Mouse (Mus musculus) lung, postnatal 36 days (tissue): ENCODE results near the gene Tmem269.
A peak's percentile ranks its signal among the peaks of the same experiment; 100 is the strongest.

Source experiments
- DNase-seq: peaks from one replicate; pipeline ENCODE4 v3.0.0; 2022; ENCODE audit warnings: mixed read lengths

Tmem269 gene

GRCm38 (mm10) chr4:119234348-119234747 lies 16.3 kb upstream of the Tmem269 start:
- DNase-seq = no peak

- peak; percentile 45 for DNase-seq
Observed at GRCm38 (mm10) chr4:119233256-119233901, 15.4 kb upstream of the Tmem269 start.

GRCm38 (mm10) chr4:119232410-119233255 lies 14.6 kb upstream of the Tmem269 start, which contains the start of the genes AU022252 and P3h1:
Gene AU022252, minus strand, starts transcription at chr4:119232712.
Gene P3h1, plus strand, starts transcription at chr4:119232915.
- peak; percentile 100 for DNase-seq

GRCm38 (mm10) chr4:119226751-119227150 lies 8.7 kb upstream of the Tmem269 start:
- DNase-seq = no peak

GRCm38 (mm10) chr4:119225719-119226118 lies 7.7 kb upstream of the Tmem269 start:
- DNase-seq = no peak

GRCm38 (mm10) chr4:119224534-119224933 lies 6.5 kb upstream of the Tmem269 start:
- no peak for DNase-seq

- DNase-seq = peak; percentile 65
Observed at GRCm38 (mm10) chr4:119223696-119224095, 5.7 kb upstream of the Tmem269 start.

- no peak for DNase-seq
Observed at GRCm38 (mm10) chr4:119216667-119217066, 1.4 kb downstream of the Tmem269 start.

GRCm38 (mm10) chr4:119204672-119205071 lies 13.3 kb downstream of the Tmem269 start:
- DNase-seq = peak; percentile 67

- no peak for DNase-seq
Observed at GRCm38 (mm10) chr4:119198105-119198504, 19.9 kb downstream of the Tmem269 start.

- peak; percentile 12 for DNase-seq
Observed at GRCm38 (mm10) chr4:119195582-119196320, 22.3 kb downstream of the Tmem269 start.

GRCm38 (mm10) chr4:119194909-119195581 lies 23.0 kb downstream of the Tmem269 start, which contains the start of gene Svbp:
Gene Svbp, plus strand, starts transcription at chr4:119195306.
- peak; percentile 84 for DNase-seq

GRCm38 (mm10) chr4:119192757-119193156 lies 25.3 kb downstream of the Tmem269 start:
- DNase-seq = no peak

GRCm38 (mm10) chr4:119191273-119191672 lies 26.7 kb downstream of the Tmem269 start:
- DNase-seq = no peak

GRCm38 (mm10) chr4:119190618-119191017 lies 27.4 kb downstream of the Tmem269 start:
- DNase-seq = no peak

GRCm38 (mm10) chr4:119189864-119190263 lies 28.2 kb downstream of the Tmem269 start, which contains the start of gene Ermap:
Gene Ermap, minus strand, starts transcription at chr4:119190011.
- no peak for DNase-seq

- DNase-seq = no peak
Observed at GRCm38 (mm10) chr4:119189392-119189791, 28.6 kb downstream of the Tmem269 start.

GRCm38 (mm10) chr4:119188060-119188785 lies 29.8 kb downstream of the Tmem269 start:
- DNase-seq = no peak

- DNase-seq = no peak
Observed at GRCm38 (mm10) chr4:119185771-119186170, 32.2 kb downstream of the Tmem269 start.

- no peak for DNase-seq
Observed at GRCm38 (mm10) chr4:119183525-119183924, 34.5 kb downstream of the Tmem269 start.

- DNase-seq = peak; percentile 53
Observed at GRCm38 (mm10) chr4:119181456-119181855, 36.6 kb downstream of the Tmem269 start.
